ENCODE assay signal across 10 mouse cellular contexts in genomic region chr16:91538051-91538450, GRCm38 (mm10). TPM values are rescaled to one million over a fixed set of nuclear protein-coding genes. Genes with fewer than 3 reads are reported as not detected.
A peak's percentile ranks its signal among the peaks of the same experiment; 100 is the strongest.
DNase-seq lines count a peak whose midpoint lies in the region; ATAC-seq and TF ChIP-seq lines count a peak whose summit lies in the region.
"Had no signal": no experiment of that assay in that cellular context is flagged by ENCODE, and none has a peak within 500 bp of the region (broad histone marks: within the 10 kb centered on the region; RNA-seq: fewer than 3 reads in every experiment).

No protein-coding gene starts in this region.

- no peak for TF ChIP-seq CTCF in heart, adult 2 months (IDR thresholded peaks at IDR 0.05)

- TF ChIP-seq POLR2A in heart, adult 2 months (IDR thresholded peaks at IDR 0.05; ENCODE audit: insufficient read depth, low read depth, low read length), result no peak

- no peak for TF ChIP-seq EP300 in heart, adult 2 months (IDR thresholded peaks at IDR 0.05; ENCODE audit: insufficient read depth, low read depth, low read length)

- no peaks in the 10 kb centered on the region for H3K9me3 ChIP-seq in lung, embryonic 15.5 days
- H3K9me3 ChIP-seq in heart, embryonic 16.5 days (replicated peaks; ENCODE audit: control insufficient read depth, low read length), result no peaks in the 10 kb centered on the region
- H3K9me3 ChIP-seq: neural tube, embryonic 12.5 days had no signal

- no peak overlapping the region for H3K9ac ChIP-seq in heart, adult 2 months (ENCODE audit: low read depth, low read length)
- no peak overlapping the region for H3K9ac ChIP-seq in lung, embryonic 15.5 days
- H3K9ac ChIP-seq in heart, embryonic 16.5 days (ENCODE audit: low read length), result 0 out of 2 replicates have a peak overlapping the region, but pooled peaks have one; percentile 23
- H3K9ac ChIP-seq: neural tube, embryonic 12.5 days had no signal

- peaks cover 18% of the 10 kb centered on the region for H3K4me1 ChIP-seq in heart, adult 2 months (ENCODE audit: control insufficient read depth, insufficient read depth, low read length)
- H3K4me1 ChIP-seq in lung, embryonic 15.5 days, result peaks cover 11% of the 10 kb centered on the region
- peaks cover 41% of the 10 kb centered on the region for H3K4me1 ChIP-seq in heart, embryonic 16.5 days (ENCODE audit: control insufficient read depth, insufficient read depth, low read length)
- H3K4me1 ChIP-seq: neural tube, embryonic 12.5 days had no signal

- no peak for ATAC-seq in lung, embryonic 15.5 days (ENCODE audit: borderline replicate concordance, extremely low read depth, low FRiP score, low TSS enrichment)
- ATAC-seq in heart, embryonic 16.5 days (replicated peaks; ENCODE audit: extremely low read depth, insufficient read depth, low FRiP score), result no peak

- WGBS in heart, adult 2 months, result 14% methylated on average over 6 of the region's 6 CpGs
- WGBS in lung, embryonic 15.5 days, result 54% methylated on average over 6 of the region's 6 CpGs
- 24% methylated on average over 6 of the region's 6 CpGs for WGBS in heart, embryonic 16.5 days

- no peaks in the 10 kb centered on the region for H3K36me3 ChIP-seq in heart, adult 2 months (ENCODE audit: control insufficient read depth, insufficient read depth, low read length)
- H3K36me3 ChIP-seq in lung, embryonic 15.5 days, result no peaks in the 10 kb centered on the region
- H3K36me3 ChIP-seq in heart, embryonic 16.5 days (ENCODE audit: control insufficient read depth, insufficient read depth), result no peaks in the 10 kb centered on the region
- H3K36me3 ChIP-seq: neural tube, embryonic 12.5 days had no signal

- no peak for DNase-seq in heart, adult 2 months
- DNase-seq in heart, adult 18-20 months, result no peak
- no peak for DNase-seq in lung, postnatal 10 days
- peak; percentile 78 for DNase-seq in naive thymus-derived CD4-positive, alpha-beta T cell, adult 2 months (ENCODE audit: low read depth)
- DNase-seq in left cerebral cortex, adult 11 months (ENCODE audit: low spot score), result no peak
- no peak for DNase-seq in gastrocnemius, postnatal 25 days
- DNase-seq: lung, adult 2 months had no signal

- no peaks in the 10 kb centered on the region for H3K79me2 ChIP-seq in heart, adult 2 months (replicated peaks; ENCODE audit: control insufficient read depth, insufficient read depth, low read length)

- H3K27ac ChIP-seq in heart, adult 2 months, result peak overlapping the region; percentile 26; the same call in 1 of the 2 replicates
- 0 out of 2 replicates have a peak overlapping the region, but pooled peaks have one; percentile 13 for H3K27ac ChIP-seq in lung, embryonic 15.5 days
- peak overlapping the region; percentile 73 for H3K27ac ChIP-seq in heart, embryonic 16.5 days (ENCODE audit: low read length)
- H3K27ac ChIP-seq: neural tube, embryonic 12.5 days had no signal

- H3K4me3 ChIP-seq in heart, adult 2 months, result no peak overlapping the region
- H3K4me3 ChIP-seq in lung, embryonic 15.5 days, result no peak overlapping the region
- no peak overlapping the region for H3K4me3 ChIP-seq in heart, embryonic 16.5 days (ENCODE audit: low read length)
- H3K4me3 ChIP-seq: neural tube, embryonic 12.5 days had no signal

- H3K27me3 ChIP-seq in heart, adult 2 months (ENCODE audit: control insufficient read depth, insufficient read depth, low read length), result no peaks in the 10 kb centered on the region
- H3K27me3 ChIP-seq in lung, embryonic 15.5 days, result no peaks in the 10 kb centered on the region
- no peaks in the 10 kb centered on the region for H3K27me3 ChIP-seq in heart, embryonic 16.5 days (ENCODE audit: control insufficient read depth, insufficient read depth, low read length)
- H3K27me3 ChIP-seq: neural tube, embryonic 12.5 days had no signal

- intact Hi-C loops in heart, adult 2 months (cut with DNase I), result no loop called here

- H3K4me2 ChIP-seq in lung, embryonic 15.5 days, result no peak overlapping the region
- H3K4me2 ChIP-seq in heart, embryonic 16.5 days (ENCODE audit: low read depth, low read length), result no peak overlapping the region
- H3K4me2 ChIP-seq: neural tube, embryonic 12.5 days had no signal

RNA-seq across cellular contexts. Expression of gene Ifngr2, which starts 8.8 kb away (rescaled TPM):
- total RNA-seq in heart, adult 2 months (2021), result 100 to 1,000 TPM; 120 TPM
- polyA plus RNA-seq in heart, adult 2 months (2012; rRNA removed), result 100 and 140 TPM in 2 replicates
- total RNA-seq in heart, adult 18-20 months (2021), result 100 to 1,000 TPM; 121 to 129 TPM
- 47.9 and 50.2 TPM in 2 replicates for polyA plus RNA-seq in lung, embryonic 15.5 days (2015; fragmentation: Nextera tagmentation; extraction: Ambion mirVana)
- 134 and 141 TPM in 2 replicates for polyA plus RNA-seq in heart, embryonic 16.5 days (2015; fragmentation: Nextera tagmentation; extraction: Ambion mirVana)
- 10 to 100 TPM; 50.5 to 71.4 TPM for total RNA-seq in gastrocnemius, postnatal 25 days (2021)

RNA-seq across cellular contexts. Expression of gene Ifnar1, which starts 53.0 kb away (rescaled TPM):
- total RNA-seq in heart, adult 2 months (2021), result 10 to 100 TPM; 23.6 to 24.0 TPM
- polyA plus RNA-seq in heart, adult 2 months (2012; rRNA removed), result 12.5 and 20.2 TPM in 2 replicates
- 10 to 100 TPM; 19.0 to 23.1 TPM for total RNA-seq in heart, adult 18-20 months (2021)
- polyA plus RNA-seq in lung, embryonic 15.5 days (2015; fragmentation: Nextera tagmentation; extraction: Ambion mirVana), result 61.5 and 68.0 TPM in 2 replicates
- polyA plus RNA-seq in heart, embryonic 16.5 days (2015; fragmentation: Nextera tagmentation; extraction: Ambion mirVana), result 40.9 and 41.1 TPM in 2 replicates
- 10 to 100 TPM; 11.3 to 15.4 TPM for total RNA-seq in gastrocnemius, postnatal 25 days (2021)

RNA-seq across cellular contexts. Expression of gene Tmem50b, which starts 59.5 kb away (rescaled TPM):
- total RNA-seq in heart, adult 2 months (2021), result 10 to 100 TPM; 47.0 to 62.7 TPM
- polyA plus RNA-seq in heart, adult 2 months (2012; rRNA removed), result 63.4 and 99.8 TPM in 2 replicates
- 10 to 100 TPM; 42.4 to 46.6 TPM for total RNA-seq in heart, adult 18-20 months (2021)
- polyA plus RNA-seq in lung, embryonic 15.5 days (2015; fragmentation: Nextera tagmentation; extraction: Ambion mirVana), result 40.4 and 45.3 TPM in 2 replicates
- 67.4 and 74.5 TPM in 2 replicates for polyA plus RNA-seq in heart, embryonic 16.5 days (2015; fragmentation: Nextera tagmentation; extraction: Ambion mirVana)
- 10 to 100 TPM; 18.2 to 18.5 TPM for total RNA-seq in gastrocnemius, postnatal 25 days (2021)

Comparison
In these comparisons a context has a peak if more than half of its experiments do, and no peak if none do; other contexts are left out.
1. H3K27ac ChIP-seq: peak in every context shown above with its lines; median percentile 73 in heart, embryonic 16.5 days; 26 in heart, adult 2 months; 13 in lung, embryonic 15.5 days.